Mouse (Mus musculus) limb, embryonic 14.5 days (tissue): ENCODE measurements around the gene Tacr1. TPM values are rescaled to one million over a fixed set of nuclear protein-coding genes. Genes with fewer than 3 reads are reported as not detected.

Source experiments
- ATAC-seq: fragments of 200-750 bp; cut with Nextera tagmentation; 2 replicates; pipeline ENCODE4 v1.8.0; 2017; ENCODE audit warnings: low read depth, moderate number of reproducible peaks, moderate TSS enrichment; ENCODE audit not compliant: low FRiP score
- DNase-seq: peaks from one replicate; pipeline ENCODE4 v3.0.0-alpha.2; 2015; ENCODE audit warnings: low spot score
- H3K27ac ChIP-seq: fragments of 300-500 bp; sonication (generic); replicated peaks from 2 replicates; pipeline ENCODE4 v1.5.1; 2014; ENCODE audit warnings: low read depth, mild to moderate bottlenecking, low read length, moderate library complexity, mixed read lengths
- H3K27me3 ChIP-seq: fragments of 300-500 bp; sonication (generic); 2 replicates; pipeline ENCODE4 v1.6.1; 2014; ENCODE audit warnings: low read length, mixed read lengths; ENCODE audit not compliant: control insufficient read depth, insufficient read depth
- H3K36me3 ChIP-seq: fragments of 300-500 bp; sonication (generic); 2 replicates; pipeline ENCODE4 v1.6.1; 2014; ENCODE audit warnings: mild to moderate bottlenecking, low read length, moderate library complexity, mixed read lengths; ENCODE audit not compliant: control insufficient read depth, insufficient read depth
- H3K4me1 ChIP-seq: fragments of 300-500 bp; sonication (generic); 2 replicates; pipeline ENCODE4 v1.6.1; 2014; ENCODE audit warnings: antibody characterized with exemption, low read length, mixed read lengths; ENCODE audit not compliant: control insufficient read depth, insufficient read depth
- H3K4me2 ChIP-seq: fragments of 300-500 bp; sonication (generic); replicated peaks from 2 replicates; pipeline ENCODE4 v1.6.1; 2014; ENCODE audit warnings: low read depth, mild to moderate bottlenecking, low read length, moderate library complexity; ENCODE audit not compliant: severe bottlenecking
- H3K4me3 ChIP-seq: fragments of 300-500 bp; sonication (generic); replicated peaks from 2 replicates; pipeline ENCODE4 v1.5.1; 2014; ENCODE audit warnings: low read length
- H3K9ac ChIP-seq: fragments of 300-500 bp; sonication (generic); 2 replicates; pipeline ENCODE4 v1.6.1; 2014; ENCODE audit warnings: mild to moderate bottlenecking, low read depth, low read length, moderate library complexity; ENCODE audit not compliant: severe bottlenecking
- H3K9me3 ChIP-seq: fragments of 300-500 bp; sonication (generic); 2 replicates; pipeline ENCODE4 v1.6.1; 2016; ENCODE audit warnings: low read length; ENCODE audit not compliant: control insufficient read depth
- POLR2A ChIP-seq: fragments of 200-500 bp; IDR thresholded peaks from 2 replicates; pipeline ENCODE4 v1.8.0; 2012; ENCODE audit warnings: inconsistent platforms, mild to moderate bottlenecking, moderate library complexity, borderline replicate concordance; ENCODE audit not compliant: insufficient read depth, insufficient read length; ENCODE audit errors: extremely low read depth
- WGBS: fragments of 180-500 bp; shearing (Covaris S2); extraction: QIAGEN DNeasy Blood & Tissue Kit; methylation state at CpG from one replicate; pipeline ENCODE4 v1.1.7; 2014; 5-methylcytosine and 5-hydroxymethylcytosine counted together
- polyA plus RNA-seq, 2 experiments: library from polyadenylated mRNA; depleted of rRNA in 1 of 2; stranded (reverse) in 1 of 2; unstranded in 1 of 2; fragments of >200 nt; fragmentation: Nextera tagmentation in 1 of 2; extraction: Ambion mirVana in 1 of 2; gene quantifications; 2 replicates each; pipeline versions ENCODE4 v1.2.1 to v1.2.3; 2012 to 2014

The Tacr1 gene
- polyA plus RNA-seq, 2 experiments: 0.40 to 0.49 TPM

GRCm38 (mm10) chr6:82608756-82609155, 206.6 kb downstream of the Tacr1 start:
- Histone ChIP-seq H3K4me1 (no peaks in the 10 kb centered on the region), H3K4me2 (no peak overlapping the region), H3K36me3 (no peaks in the 10 kb centered on the region), H3K9me3 (no peaks in the 10 kb centered on the region), H3K27ac (no peak overlapping the region), H3K4me3 (no peak overlapping the region), H3K9ac (no peak overlapping the region), H3K27me3 (no peaks in the 10 kb centered on the region)
- WGBS: 81% methylated on average over 4 of the region's 4 CpGs
- ATAC-seq: no peak
- no peak for TF ChIP-seq POLR2A
- DNase-seq: no peak

- ATAC-seq (no peak), DNase-seq (no peak)
- no peaks in the 10 kb centered on the region for H3K27me3 ChIP-seq
- TF ChIP-seq POLR2A: no peak
- 86% methylated on average over 7 of the region's 7 CpGs for WGBS
- no peak overlapping the region for H3K4me3 ChIP-seq
- H3K4me1 ChIP-seq: no peaks in the 10 kb centered on the region
- no peaks in the 10 kb centered on the region for H3K9me3 ChIP-seq
- H3K27ac ChIP-seq: no peak overlapping the region
- no peaks in the 10 kb centered on the region for H3K36me3 ChIP-seq
- no peak overlapping the region for H3K9ac ChIP-seq
- H3K4me2 ChIP-seq: no peak overlapping the region
Measured at GRCm38 (mm10) chr6:82609339-82609926, 207.3 kb downstream of the Tacr1 start.
